Mouse (Mus musculus): ENCODE data around the gene Tbx18.

DNA sequence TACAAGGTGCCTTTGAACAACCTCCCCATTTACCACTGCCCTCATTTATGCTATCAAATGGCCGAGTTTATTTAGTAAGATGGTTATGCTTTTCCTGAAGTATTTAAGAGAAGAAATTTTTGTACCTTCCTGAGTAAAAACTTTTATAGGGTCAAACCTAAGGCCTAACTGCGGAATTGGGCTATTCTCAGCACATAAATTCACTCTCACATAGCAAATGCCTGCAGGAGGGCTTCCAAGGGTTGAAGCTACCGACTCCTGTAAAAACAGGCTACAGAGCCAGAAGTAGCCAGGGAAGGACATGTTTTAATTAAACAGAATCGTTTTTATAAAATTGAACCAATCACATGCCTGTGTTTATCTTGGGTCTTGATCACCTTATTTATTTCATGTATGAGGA, 20.7 kb downstream of the Tbx18 start:
- TF ChIP-seq POLR2A (IDR thresholded peaks at IDR 0.05; ENCODE audit: extremely low read depth, insufficient read depth, low read length) (no peak), CTCF (IDR thresholded peaks at IDR 0.05; ENCODE audit: extremely low read depth, insufficient read depth, low read length) (no peak)
